Mouse (Mus musculus) monocyte, adult 5-6 weeks (primary cell): ENCODE measurements at regions not wholly inside any gene's neighbourhood (a gene's known extent, or its start where the extent isn't known, plus 50 kb on each side); places are given as distances from the start of the nearest gene placed in this dataset.
"Not testable (repeated sequence)": the region's sequence is repeated elsewhere in the genome, so short reads cannot be mapped to it uniquely, and the experiment has no call there.

Experiments used
- ATAC-seq: fragments of 153-309, 156-312 bp; replicated peaks from 2 replicates; pipeline ENCODE4 v1.8.0; 2017; ENCODE audit warnings: mild to moderate bottlenecking; ENCODE audit not compliant: low TSS enrichment, insufficient number of reproducible peaks, severe bottlenecking, poor library complexity, low FRiP score

DNA sequence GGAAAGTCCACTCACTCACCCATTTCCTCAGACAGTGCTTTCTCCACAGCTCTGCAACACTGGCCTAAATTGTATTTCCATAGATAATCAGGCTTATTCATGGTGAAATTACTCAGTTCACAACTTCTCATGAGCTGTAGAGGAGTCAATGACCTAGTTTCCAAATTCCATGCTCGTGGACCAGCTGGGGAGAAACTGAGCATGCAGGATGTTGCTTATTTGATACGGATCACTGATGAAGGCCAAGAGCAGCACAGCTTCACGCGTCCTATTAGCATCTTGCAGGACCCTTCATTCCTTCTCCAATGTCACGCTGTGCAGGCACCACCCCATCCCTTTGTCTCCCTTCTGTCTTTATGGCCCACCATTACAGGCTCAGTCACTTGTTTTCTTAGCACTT lies 169.2 kb upstream of the Tsc22d2 start:
- no peak for ATAC-seq

DNA sequence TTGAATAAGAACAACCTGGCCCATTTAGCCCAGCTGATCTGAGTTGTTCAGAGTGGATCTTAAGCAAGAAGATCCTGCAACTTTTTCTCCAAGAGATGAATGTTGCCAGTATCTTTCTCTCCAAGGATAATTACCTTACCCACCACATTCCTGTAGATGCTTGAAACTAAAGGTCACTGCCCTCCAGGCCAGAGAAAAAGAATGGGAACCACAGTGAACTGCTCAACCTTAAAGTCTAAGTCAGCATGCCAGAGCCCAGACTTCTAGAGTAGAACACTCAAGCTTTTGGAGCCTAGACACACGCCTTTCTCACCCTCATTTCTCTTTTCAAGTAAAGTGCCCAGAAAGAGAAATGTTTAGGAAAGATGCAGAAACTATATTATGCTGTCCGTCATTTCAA lies 166.5 kb upstream of the Tsc22d2 start:
- no peak for ATAC-seq

DNA sequence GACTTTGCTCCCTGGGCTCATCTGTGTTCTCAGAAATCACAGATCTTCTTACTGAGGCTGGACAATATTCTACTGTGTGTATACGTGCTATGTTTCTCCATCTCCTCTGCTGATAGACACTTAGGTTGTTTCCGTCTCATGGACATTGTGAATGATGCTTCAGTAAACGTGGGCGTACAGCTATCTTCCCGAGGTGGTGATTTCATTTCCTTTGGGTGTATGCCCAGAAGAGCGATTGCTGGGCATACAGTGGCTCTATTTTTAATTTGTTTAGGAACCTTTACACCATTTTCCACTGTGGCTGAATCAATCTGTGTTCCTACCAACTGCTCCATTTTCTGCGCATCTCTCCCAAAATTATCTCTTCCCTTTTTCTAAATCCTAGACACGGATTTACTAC lies 160.6 kb upstream of the Tsc22d2 start:
- no peak for ATAC-seq

DNA sequence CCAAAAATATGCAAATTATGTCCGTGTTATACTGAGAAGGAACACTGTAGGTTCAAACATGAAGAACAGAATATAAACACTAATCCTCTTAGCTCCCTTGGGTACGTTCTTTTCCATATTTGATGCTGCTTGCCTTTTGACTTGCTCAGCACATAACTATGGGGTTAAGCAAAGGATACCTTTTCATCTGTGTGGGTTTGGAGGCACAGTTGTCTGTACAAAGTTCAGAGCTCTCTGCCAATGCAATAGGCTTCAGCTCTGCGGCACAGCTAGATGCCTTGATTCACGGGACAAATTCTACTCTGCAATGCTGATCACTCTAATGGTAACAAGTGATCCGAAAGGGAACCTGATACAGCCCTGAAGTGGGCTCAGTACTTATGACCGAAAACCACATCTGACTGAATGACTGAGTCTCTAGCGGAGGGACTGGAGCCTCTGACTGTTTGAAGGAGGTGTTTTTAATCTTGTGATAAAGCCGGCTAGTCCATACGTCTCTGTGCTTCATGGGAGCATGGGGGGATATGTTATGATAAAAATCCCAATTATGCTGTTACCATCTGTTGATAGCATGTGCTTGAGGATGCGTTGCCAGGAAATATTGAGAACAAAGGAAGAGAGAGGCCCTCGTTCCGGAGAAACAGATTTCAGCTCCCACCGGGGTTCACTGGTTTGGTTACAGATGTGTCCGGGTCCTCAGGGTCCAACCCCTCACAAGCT lies 146.7 kb upstream of the Tsc22d2 start:
- no peak for ATAC-seq

DNA sequence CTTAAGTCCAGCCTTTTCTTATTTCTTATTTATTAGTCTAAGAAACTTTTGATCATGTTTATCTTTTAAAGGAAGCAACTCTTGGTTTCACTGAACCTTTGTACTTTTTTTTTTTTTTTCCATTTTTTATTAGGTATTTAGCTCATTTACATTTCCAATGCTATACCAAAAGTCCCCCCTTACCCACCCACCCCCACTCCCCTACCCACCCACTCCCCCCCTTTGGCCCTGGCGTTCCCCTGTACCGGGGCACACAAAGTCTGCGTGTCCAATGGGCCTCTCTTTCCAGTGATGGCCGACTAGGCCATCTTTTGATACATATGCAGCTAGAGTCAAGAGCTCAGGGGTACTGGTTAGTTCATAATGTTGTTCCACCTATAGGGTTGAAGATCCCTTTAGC lies 143.1 kb upstream of the Tsc22d2 start:
- not testable (repeated sequence) for ATAC-seq

DNA sequence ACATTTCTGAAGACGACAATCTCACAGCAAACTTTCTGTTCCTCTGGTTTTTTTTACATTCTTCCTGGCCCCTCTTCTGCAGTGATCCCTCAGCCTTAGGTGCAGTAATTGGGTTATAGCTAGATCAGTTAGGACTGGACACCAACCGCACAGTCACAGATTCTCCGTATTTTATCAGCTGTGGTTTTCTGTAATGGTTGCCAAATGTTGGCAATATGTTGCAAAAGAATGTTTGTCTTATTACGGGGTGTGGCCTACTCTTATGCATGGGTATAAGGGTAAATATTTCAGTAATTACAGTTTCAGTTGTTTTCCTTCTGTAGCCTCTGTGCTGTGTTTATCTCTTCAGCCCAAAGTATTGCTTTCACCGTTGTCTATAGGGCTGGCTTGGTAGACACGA lies 133.2 kb upstream of the Tsc22d2 start:
- no peak for ATAC-seq

DNA sequence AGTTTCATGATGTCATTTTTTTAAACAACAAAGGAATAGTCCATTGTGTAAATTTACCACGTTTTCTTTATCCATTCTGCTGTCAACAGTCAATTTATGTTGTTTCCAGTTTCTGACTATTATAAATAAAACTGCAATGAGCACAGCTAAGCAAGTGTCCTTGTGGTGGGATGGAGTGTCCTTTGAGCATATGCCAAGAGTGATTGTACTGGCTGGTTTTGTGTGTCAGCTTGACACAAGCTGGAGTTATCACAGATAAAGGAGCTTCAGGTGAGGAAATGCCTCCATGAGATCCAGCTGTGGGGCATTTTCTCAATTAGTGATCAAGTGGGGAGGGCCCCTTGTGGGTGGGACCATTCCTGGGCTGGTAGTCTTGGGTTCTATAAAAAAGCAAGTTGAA lies 130.1 kb upstream of the Tsc22d2 start:
- not testable (repeated sequence) for ATAC-seq

DNA sequence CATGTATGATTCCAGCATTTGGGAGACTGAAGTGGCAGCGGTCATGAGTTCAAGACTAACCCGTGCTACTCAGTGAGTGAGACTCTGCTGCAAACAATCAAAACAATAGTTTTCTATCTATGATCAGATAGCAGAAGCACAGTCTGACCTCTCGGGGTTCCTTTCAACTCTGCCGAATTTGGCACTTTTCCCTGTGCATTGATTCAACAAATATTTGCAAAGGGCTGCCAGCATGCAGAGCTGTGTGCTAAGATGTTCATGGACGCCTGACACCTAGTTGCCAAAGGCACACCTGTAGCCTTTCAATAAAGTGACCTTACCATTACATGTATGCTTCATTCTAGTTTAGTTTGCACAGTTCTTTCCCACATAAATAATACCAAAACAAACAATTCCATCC lies 118.7 kb upstream of the Tsc22d2 start:
- ATAC-seq = no peak

DNA sequence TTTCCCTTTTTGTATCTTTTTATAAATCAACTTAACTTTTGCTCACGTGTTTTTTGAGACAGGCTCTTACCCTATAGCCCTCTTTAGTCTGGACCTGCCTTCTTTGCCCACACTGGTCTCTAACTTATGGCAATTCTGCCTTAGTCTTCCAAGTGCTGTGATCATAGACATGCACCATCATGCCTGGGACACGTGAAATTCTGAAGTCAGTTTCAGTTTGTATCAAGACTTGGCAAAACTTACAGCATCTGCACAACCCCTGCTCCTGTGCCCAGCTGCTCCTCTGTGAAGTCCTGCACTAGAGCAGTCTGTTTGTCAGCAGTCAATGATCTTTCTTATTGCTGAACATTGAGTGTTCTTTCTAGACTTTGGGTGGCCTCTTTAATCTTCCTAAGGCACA lies 114.3 kb upstream of the Tsc22d2 start:
- no peak for ATAC-seq

DNA sequence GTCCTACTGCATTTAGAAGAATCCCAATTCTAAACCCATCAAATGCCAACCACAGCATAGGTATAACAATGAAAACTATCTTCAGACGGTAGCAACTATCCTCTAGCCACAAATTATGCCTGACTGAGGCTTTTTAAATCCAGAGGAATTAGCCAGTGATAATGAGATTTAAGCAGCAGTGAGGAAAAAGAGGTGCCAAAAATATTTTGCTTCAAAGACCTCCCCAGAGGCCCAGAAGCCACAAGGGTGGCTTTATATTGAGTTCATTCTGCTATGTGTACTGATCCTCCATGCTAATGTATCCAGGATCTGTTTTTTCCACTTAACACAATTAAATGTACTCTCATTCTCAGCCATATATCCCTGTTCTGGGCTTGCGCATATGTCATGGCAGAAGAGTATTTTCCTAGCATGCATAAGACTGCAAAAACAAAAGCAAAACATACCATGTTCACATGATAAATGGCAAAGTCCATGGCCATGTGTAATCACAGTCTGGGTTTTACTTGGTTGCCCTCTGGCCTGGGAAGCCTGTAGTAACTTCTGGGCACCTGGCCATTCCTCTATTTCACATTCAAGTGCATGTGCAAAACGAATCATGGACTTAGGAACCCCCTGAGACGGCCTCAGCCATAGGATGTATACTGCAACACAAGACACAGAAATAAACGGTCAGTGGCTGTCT lies 113.6 kb upstream of the Tsc22d2 start:
- no peak for ATAC-seq

DNA sequence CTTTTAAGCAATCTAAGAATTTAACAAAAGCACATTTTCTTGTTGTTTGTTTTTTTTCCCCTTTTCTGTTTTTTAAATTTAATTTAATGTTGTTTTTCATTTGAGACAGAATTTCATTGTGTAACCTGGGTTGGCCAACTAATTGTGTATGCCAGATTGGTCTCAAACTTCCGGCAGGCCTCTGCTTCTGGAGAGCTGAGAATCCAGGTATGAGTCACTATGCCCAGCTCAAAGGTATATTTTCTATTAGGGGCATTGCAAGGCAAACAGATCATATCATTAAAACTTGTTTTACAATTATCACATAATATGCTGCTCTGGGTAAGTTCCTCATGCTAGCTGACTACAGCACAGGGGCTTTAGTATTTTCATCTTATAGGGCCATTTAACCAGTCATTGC lies 112.2 kb upstream of the Tsc22d2 start:
- ATAC-seq = no peak

DNA sequence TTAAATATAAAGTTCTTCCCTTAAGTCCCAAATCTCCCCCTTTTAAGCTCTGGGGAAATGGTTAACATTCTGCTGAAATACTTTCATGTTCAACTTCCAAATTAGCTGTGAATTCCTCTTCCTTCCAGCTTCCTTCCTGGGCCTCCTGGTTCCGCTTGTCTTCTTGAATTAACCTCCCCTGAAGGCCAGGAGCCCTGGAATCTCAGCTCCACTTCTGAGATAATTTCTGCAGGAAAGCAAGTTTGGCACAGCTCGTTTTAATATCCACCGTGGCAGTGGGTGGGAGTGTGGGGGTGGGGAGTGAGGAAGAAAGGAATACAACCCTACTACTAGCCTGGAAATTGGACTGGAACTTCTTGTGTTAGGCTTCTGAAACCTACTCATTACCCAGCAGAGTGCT lies 110.8 kb upstream of the Tsc22d2 start:
- ATAC-seq = no peak

DNA sequence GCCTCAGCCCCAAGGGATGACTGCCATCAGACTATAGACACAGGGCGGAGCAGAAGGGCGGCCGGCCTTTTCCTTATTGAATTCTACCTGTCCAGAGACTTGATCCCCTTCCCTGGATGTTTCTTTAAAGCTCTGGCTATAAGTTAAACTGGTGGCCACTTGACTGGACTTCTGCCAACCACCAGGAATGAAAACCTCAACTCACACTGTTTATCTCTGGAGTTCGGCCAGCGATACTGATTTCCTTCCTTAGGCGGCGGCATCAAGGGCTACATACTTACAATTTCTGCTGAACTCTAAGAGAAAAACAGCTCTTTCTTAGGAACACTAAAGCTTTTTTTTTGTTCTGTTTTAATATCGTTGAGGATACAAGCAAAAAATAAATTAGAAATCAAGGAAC lies 104.9 kb upstream of the Tsc22d2 start:
- no peak for ATAC-seq

DNA sequence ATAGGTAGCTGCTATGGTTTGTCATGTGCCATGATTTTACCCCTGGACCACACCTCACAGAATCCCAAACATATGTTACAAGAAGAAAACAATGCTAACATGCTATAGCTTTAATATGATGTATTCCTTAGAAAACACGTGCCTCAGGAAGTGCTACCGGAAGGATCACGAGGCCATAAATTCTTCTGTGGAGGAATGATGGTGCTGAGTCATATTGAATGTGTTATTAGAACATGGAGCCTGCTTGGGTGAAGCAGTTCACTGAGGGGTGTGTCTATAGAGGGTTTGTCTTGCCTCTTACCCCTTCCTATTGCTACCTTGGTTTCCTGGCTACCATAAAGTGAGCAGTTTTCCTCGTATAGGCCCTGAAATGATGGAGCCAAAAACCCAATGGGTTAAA lies 104.1 kb upstream of the Tsc22d2 start:
- ATAC-seq = no peak

DNA sequence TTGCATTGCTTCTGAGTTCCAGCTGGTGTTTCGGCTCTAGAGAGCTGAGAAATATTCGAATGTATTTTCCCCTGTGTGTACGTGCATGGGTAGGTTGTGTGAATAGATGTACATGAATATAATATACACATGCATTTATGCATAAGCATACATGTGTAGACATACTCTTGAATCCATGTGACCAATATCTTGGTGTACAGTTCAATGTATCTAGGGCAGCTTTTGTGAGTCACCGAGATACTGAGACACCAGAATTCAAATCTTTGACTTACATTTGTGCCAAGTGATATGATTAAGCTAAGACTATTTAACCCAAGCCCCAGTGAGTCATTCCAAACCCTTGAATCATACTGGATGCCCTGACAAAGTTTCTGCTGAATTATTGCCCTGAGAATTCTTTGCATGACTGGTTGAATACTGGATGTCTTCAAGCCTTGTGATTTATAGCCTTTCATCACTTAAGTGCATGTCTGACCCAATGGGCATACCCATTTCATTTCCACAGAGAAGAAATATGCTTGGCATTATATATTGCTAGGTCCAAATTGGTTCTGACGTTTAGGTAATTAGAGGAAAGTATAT lies 103.3 kb upstream of the Tsc22d2 start:
- no peak for ATAC-seq

DNA sequence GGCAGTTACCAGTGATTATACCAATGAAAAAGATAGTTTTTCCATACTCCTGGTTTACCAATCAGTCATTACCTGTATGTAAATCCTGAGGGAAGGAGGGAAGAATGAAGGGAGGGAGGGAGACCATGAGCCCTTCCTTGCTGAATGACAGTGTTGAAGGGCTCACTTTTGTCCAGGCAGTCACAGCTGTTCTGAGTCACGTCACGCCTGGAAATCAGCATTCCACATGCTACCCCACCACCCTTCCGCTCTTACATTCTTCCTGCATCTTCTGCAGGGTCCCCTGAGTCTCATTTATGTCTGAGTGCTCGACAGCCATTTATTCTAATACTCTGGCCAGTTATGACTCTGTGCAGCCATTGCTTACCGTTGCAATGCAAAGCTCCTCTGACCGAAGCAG lies 101.9 kb upstream of the Tsc22d2 start:
- no peak for ATAC-seq

DNA sequence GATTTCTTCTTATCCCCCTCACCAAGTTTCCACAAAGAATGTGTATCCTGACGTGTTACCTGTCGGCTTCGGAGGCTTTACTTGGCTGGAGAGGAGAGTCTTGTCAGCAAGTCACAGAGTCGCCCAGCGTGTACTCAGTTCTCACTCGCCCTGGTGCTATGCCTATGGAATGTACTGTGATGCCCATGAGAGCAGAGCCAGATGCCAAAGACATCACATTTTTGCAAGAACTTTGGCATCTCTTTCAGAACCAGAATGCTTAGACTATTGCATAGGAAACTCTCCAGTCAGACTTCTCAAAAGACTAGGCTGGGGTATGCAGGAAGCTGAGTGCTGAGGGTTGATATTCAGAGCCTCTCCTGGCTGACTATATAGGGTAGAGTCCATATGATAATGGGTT lies 99.3 kb upstream of the Tsc22d2 start:
- ATAC-seq = no peak

DNA sequence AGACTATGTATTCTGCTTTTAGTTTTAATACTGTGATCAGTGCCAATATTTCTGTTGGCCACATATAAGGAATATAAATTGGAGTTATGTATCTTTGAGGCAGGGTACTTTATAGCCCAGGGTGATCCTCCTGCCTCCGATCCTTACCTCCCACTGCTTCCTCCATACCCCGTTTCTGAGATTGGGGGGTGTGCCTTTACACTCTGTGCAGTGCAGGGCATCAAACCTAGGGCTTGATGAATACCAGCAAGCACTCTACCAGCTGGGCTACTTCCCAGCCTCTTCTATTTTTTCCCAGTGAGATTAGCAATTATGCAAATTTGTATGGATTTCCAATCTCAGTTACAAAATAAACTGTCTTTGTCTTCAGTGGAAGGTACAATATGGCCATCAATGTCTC lies 97.3 kb upstream of the Tsc22d2 start:
- ATAC-seq = no peak

DNA sequence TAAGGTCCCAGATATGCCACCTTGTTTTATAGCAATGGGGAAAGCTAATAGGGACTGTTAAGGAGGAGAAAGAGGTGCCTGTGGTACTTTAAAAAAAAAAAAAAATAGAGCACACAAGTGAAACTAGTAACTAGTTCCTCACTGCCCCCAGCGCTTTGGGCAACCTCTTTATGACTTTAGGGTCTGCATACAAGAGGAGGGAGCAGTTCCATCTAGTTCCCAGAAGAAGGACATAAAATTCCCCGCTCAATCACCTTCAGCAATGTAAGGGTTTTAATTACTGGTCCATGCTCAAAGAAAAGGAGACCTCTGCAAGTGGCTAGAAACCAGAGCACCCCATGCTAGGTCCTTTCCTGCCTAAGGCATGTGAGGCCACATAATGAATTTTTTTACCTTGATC lies 95.8 kb upstream of the Tsc22d2 start:
- ATAC-seq = no peak

DNA sequence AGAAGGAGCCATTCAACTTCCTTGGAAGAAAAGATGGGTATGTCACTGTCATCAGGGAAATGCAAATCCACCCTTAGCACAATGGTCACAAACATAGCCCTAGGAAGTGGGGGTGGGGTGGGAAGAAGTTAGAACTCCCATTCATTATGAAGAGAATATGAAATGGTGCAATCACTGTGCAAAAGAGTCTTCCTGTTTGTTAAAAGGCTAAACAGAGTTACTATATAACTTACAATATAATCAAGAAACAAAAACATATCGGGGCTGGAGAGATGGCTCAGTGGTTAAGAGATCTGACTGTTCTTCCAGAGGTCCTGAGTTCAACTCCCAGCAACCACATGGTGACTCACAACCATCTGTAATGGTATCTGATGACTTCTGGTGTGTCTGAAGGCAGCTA lies 95.1 kb upstream of the Tsc22d2 start:
- no peak for ATAC-seq
